Mouse (Mus musculus): ENCODE results near the gene Mphosph6. TPM values are rescaled to one million over a fixed set of nuclear protein-coding genes. Genes with fewer than 3 reads are reported as not detected.
A peak's percentile ranks its signal among the peaks of the same experiment; 100 is the strongest.

Gene Mphosph6
- polyA plus RNA-seq, 1 experiment from 2014 or later: 37.6 TPM

- H3K4me3 ChIP-seq: no peak overlapping the region
- no peak overlapping the region for H3K4me2 ChIP-seq
- H3K27ac ChIP-seq (replicated peaks): no peak overlapping the region
- no peaks in the 10 kb centered on the region for H3K9me3 ChIP-seq
- no peak for ATAC-seq (ENCODE audit: extremely low read depth, insufficient number of reproducible peaks, low FRiP score, low TSS enrichment)
- H3K4me1 ChIP-seq: no peaks in the 10 kb centered on the region
- H3K27me3 ChIP-seq (replicated peaks): no peaks in the 10 kb centered on the region
- WGBS: 85% methylated on average over 19 of the region's 19 CpGs
- H3K9ac ChIP-seq: no peak overlapping the region
- H3K36me3 ChIP-seq: peaks cover 100% of the 10 kb centered on the region
Measured at GRCm38 (mm10) chr8:117792616-117793144, 9.1 kb downstream of the Mphosph6 start.

- no peak for ATAC-seq (ENCODE audit: extremely low read depth, insufficient number of reproducible peaks, low FRiP score, low TSS enrichment)
- Histone ChIP-seq H3K4me3 (no peak overlapping the region), H3K9ac (no peak overlapping the region), H3K27me3 (replicated peaks) (no peaks in the 10 kb centered on the region), H3K4me2 (no peak overlapping the region), H3K27ac (replicated peaks) (no peak overlapping the region), H3K4me1 (no peaks in the 10 kb centered on the region), H3K36me3 (peaks cover 48% of the 10 kb centered on the region), H3K9me3 (peaks cover 8% of the 10 kb centered on the region)
- WGBS: 76% methylated on average over 3 of the region's 3 CpGs
Measured at GRCm38 (mm10) chr8:117786428-117786827, 15.3 kb downstream of the Mphosph6 start.

- no peaks in the 10 kb centered on the region for H3K27me3 ChIP-seq (replicated peaks)
- no peak overlapping the region for H3K27ac ChIP-seq (replicated peaks)
- no peak overlapping the region for H3K9ac ChIP-seq
- no peak overlapping the region for H3K4me3 ChIP-seq
- peaks cover 8% of the 10 kb centered on the region for H3K9me3 ChIP-seq
- ATAC-seq (ENCODE audit: extremely low read depth, insufficient number of reproducible peaks, low FRiP score, low TSS enrichment): no peak
- no peaks in the 10 kb centered on the region for H3K4me1 ChIP-seq
- peaks cover 14% of the 10 kb centered on the region for H3K36me3 ChIP-seq
- no peak overlapping the region for H3K4me2 ChIP-seq
- WGBS: 90% methylated on average over 7 of the region's 7 CpGs
Measured at GRCm38 (mm10) chr8:117783021-117783420, 18.7 kb downstream of the Mphosph6 start.

GRCm38 (mm10) chr8:117781375-117782129, 20.2 kb downstream of the Mphosph6 start:
- WGBS: 66% methylated on average over 6 of the region's 6 CpGs
- ATAC-seq (ENCODE audit: extremely low read depth, insufficient number of reproducible peaks, low FRiP score, low TSS enrichment): no peak
- no peak overlapping the region for H3K9ac ChIP-seq
- no peaks in the 10 kb centered on the region for H3K4me1 ChIP-seq
- no peak overlapping the region for H3K27ac ChIP-seq (replicated peaks)
- no peak overlapping the region for H3K4me3 ChIP-seq
- H3K27me3 ChIP-seq (replicated peaks): no peaks in the 10 kb centered on the region
- no peaks in the 10 kb centered on the region for H3K36me3 ChIP-seq
- H3K4me2 ChIP-seq: no peak overlapping the region
- H3K9me3 ChIP-seq: no peaks in the 10 kb centered on the region

GRCm38 (mm10) chr8:117779344-117779743, 22.4 kb downstream of the Mphosph6 start:
- no peak for ATAC-seq (ENCODE audit: extremely low read depth, insufficient number of reproducible peaks, low FRiP score, low TSS enrichment)
- H3K4me3 ChIP-seq: no peak overlapping the region
- 82% methylated on average over 6 of the region's 6 CpGs for WGBS

GRCm38 (mm10) chr8:117778531-117779322, 23.0 kb downstream of the Mphosph6 start:
- WGBS: 64% methylated on average over 11 of the region's 11 CpGs
- ATAC-seq (ENCODE audit: extremely low read depth, insufficient number of reproducible peaks, low FRiP score, low TSS enrichment): no peak
- no peaks in the 10 kb centered on the region for H3K4me1 ChIP-seq

More at GRCm38 (mm10) chr8:117779344-117779743, 22.4 kb downstream of the Mphosph6 start:
- H3K4me1 ChIP-seq: no peaks in the 10 kb centered on the region
- no peaks in the 10 kb centered on the region for H3K27me3 ChIP-seq (replicated peaks)
- H3K4me2 ChIP-seq: no peak overlapping the region
- no peaks in the 10 kb centered on the region for H3K36me3 ChIP-seq
- no peak overlapping the region for H3K27ac ChIP-seq (replicated peaks)
- no peak overlapping the region for H3K9ac ChIP-seq
- no peaks in the 10 kb centered on the region for H3K9me3 ChIP-seq

GRCm38 (mm10) chr8:117776075-117776474, 25.7 kb downstream of the Mphosph6 start:
- Histone ChIP-seq H3K4me1 (no peaks in the 10 kb centered on the region), H3K4me3 (no peak overlapping the region), H3K36me3 (no peaks in the 10 kb centered on the region), H3K4me2 (no peak overlapping the region), H3K27ac (replicated peaks) (no peak overlapping the region), H3K27me3 (replicated peaks) (no peaks in the 10 kb centered on the region), H3K9me3 (no peaks in the 10 kb centered on the region), H3K9ac (no peak overlapping the region)
- WGBS: 79% methylated on average over 10 of the region's 10 CpGs
- ATAC-seq (ENCODE audit: extremely low read depth, insufficient number of reproducible peaks, low FRiP score, low TSS enrichment): no peak

More at GRCm38 (mm10) chr8:117778531-117779322, 23.0 kb downstream of the Mphosph6 start:
- no peak overlapping the region for H3K27ac ChIP-seq (replicated peaks)
- no peaks in the 10 kb centered on the region for H3K9me3 ChIP-seq
- no peak overlapping the region for H3K4me3 ChIP-seq
- no peak overlapping the region for H3K4me2 ChIP-seq
- no peaks in the 10 kb centered on the region for H3K27me3 ChIP-seq (replicated peaks)
- no peaks in the 10 kb centered on the region for H3K36me3 ChIP-seq
- no peak overlapping the region for H3K9ac ChIP-seq

GRCm38 (mm10) chr8:117775626-117776025, 26.1 kb downstream of the Mphosph6 start:
- Histone ChIP-seq H3K27me3 (replicated peaks) (no peaks in the 10 kb centered on the region), H3K36me3 (no peaks in the 10 kb centered on the region), H3K9me3 (no peaks in the 10 kb centered on the region), H3K4me2 (no peak overlapping the region), H3K4me3 (no peak overlapping the region), H3K9ac (no peak overlapping the region), H3K27ac (replicated peaks) (no peak overlapping the region), H3K4me1 (no peaks in the 10 kb centered on the region)
- no peak for ATAC-seq (ENCODE audit: extremely low read depth, insufficient number of reproducible peaks, low FRiP score, low TSS enrichment)
- WGBS: 28% methylated on average over 10 of the region's 10 CpGs

- H3K27ac ChIP-seq (replicated peaks): no peak overlapping the region
- H3K36me3 ChIP-seq: no peaks in the 10 kb centered on the region
- H3K9ac ChIP-seq: no peak overlapping the region
- no peak for ATAC-seq (ENCODE audit: extremely low read depth, insufficient number of reproducible peaks, low FRiP score, low TSS enrichment)
- H3K27me3 ChIP-seq (replicated peaks): no peaks in the 10 kb centered on the region
- H3K4me2 ChIP-seq: no peak overlapping the region
- H3K4me1 ChIP-seq: no peaks in the 10 kb centered on the region
- H3K4me3 ChIP-seq: no peak overlapping the region
- 36% methylated on average over 2 of the region's 2 CpGs for WGBS
- no peaks in the 10 kb centered on the region for H3K9me3 ChIP-seq
Measured at GRCm38 (mm10) chr8:117772597-117772996, 29.1 kb downstream of the Mphosph6 start.

- WGBS: 58% methylated on average over 2 of the region's 2 CpGs
- Histone ChIP-seq H3K4me1 (no peaks in the 10 kb centered on the region), H3K9ac (no peak overlapping the region), H3K36me3 (no peaks in the 10 kb centered on the region), H3K4me2 (no peak overlapping the region), H3K27ac (replicated peaks) (no peak overlapping the region), H3K9me3 (no peaks in the 10 kb centered on the region), H3K4me3 (no peak overlapping the region), H3K27me3 (replicated peaks) (no peaks in the 10 kb centered on the region)
- no peak for ATAC-seq (ENCODE audit: extremely low read depth, insufficient number of reproducible peaks, low FRiP score, low TSS enrichment)
Measured at GRCm38 (mm10) chr8:117772126-117772525, 29.6 kb downstream of the Mphosph6 start.

- H3K9me3 ChIP-seq: no peaks in the 10 kb centered on the region
- H3K27me3 ChIP-seq (replicated peaks): no peaks in the 10 kb centered on the region
- H3K36me3 ChIP-seq: no peaks in the 10 kb centered on the region
- H3K27ac ChIP-seq (replicated peaks): no peak overlapping the region
- WGBS: 58% methylated on average over 9 of the region's 9 CpGs
- no peak overlapping the region for H3K4me2 ChIP-seq
- peaks cover under 1% of the 10 kb centered on the region; the same call in 1 of the 2 replicates for H3K4me1 ChIP-seq
- no peak overlapping the region for H3K4me3 ChIP-seq
- 0 out of 2 replicates have a peak, but pooled peaks have one; percentile 31 for ATAC-seq (ENCODE audit: extremely low read depth, insufficient number of reproducible peaks, low FRiP score, low TSS enrichment)
- no peak overlapping the region for H3K9ac ChIP-seq
Measured at GRCm38 (mm10) chr8:117771115-117771836, 30.5 kb downstream of the Mphosph6 start.

Measured in heart, embryonic 13.5 days (tissue).